Mouse (Mus musculus) thymus, postnatal 25 days (tissue): ENCODE results near the gene Aspdh.

Experiments
- DNase-seq: peaks from one replicate; pipeline ENCODE4 v3.0.0; 2022

The Aspdh gene

GRCm38 (mm10) chr7:44465111-44465510, at the start of gene Aspdh:
Gene Aspdh (plus strand): TSS chr7:44465391.
- DNase-seq: no peak

GRCm38 (mm10) chr7:44427666-44428065, 37.5 kb upstream of the Aspdh start:
- DNase-seq: no peak

- no peak for DNase-seq
Measured at GRCm38 (mm10) chr7:44428171-44428950, 36.8 kb upstream of the Aspdh start.

- no peak for DNase-seq
Measured at GRCm38 (mm10) chr7:44428968-44429521, 36.1 kb upstream of the Aspdh start, which contains the start of gene Lrrc4b. Gene Lrrc4b (plus strand): TSS chr7:44429018.

GRCm38 (mm10) chr7:44429534-44430488, 35.4 kb upstream of the Aspdh start:
- no peak for DNase-seq

- DNase-seq: no peak
Measured at GRCm38 (mm10) chr7:44432550-44432949, 32.6 kb upstream of the Aspdh start.

- DNase-seq: no peak
Measured at GRCm38 (mm10) chr7:44433371-44433770, 31.8 kb upstream of the Aspdh start.

GRCm38 (mm10) chr7:44434089-44434488, 31.1 kb upstream of the Aspdh start:
- DNase-seq: no peak

- no peak for DNase-seq
Measured at GRCm38 (mm10) chr7:44435796-44436195, 29.4 kb upstream of the Aspdh start.

- DNase-seq: no peak
Measured at GRCm38 (mm10) chr7:44436267-44436666, 28.9 kb upstream of the Aspdh start.

- no peak for DNase-seq
Measured at GRCm38 (mm10) chr7:44437188-44437587, 28.0 kb upstream of the Aspdh start.

- DNase-seq: no peak
Measured at GRCm38 (mm10) chr7:44437933-44438332, 27.3 kb upstream of the Aspdh start.

- DNase-seq: no peak
Measured at GRCm38 (mm10) chr7:44439696-44440095, 25.5 kb upstream of the Aspdh start.

- DNase-seq: no peak
Measured at GRCm38 (mm10) chr7:44440479-44440878, 24.7 kb upstream of the Aspdh start.

- no peak for DNase-seq
Measured at GRCm38 (mm10) chr7:44441180-44441579, 24.0 kb upstream of the Aspdh start.

GRCm38 (mm10) chr7:44441648-44442109, 23.5 kb upstream of the Aspdh start:
- DNase-seq: no peak

- no peak for DNase-seq
Measured at GRCm38 (mm10) chr7:44442407-44442821, 22.8 kb upstream of the Aspdh start.

- no peak for DNase-seq
Measured at GRCm38 (mm10) chr7:44443268-44444173, 21.7 kb upstream of the Aspdh start.

GRCm38 (mm10) chr7:44444886-44445527, 20.2 kb upstream of the Aspdh start:
- DNase-seq: no peak

- DNase-seq: no peak
Measured at GRCm38 (mm10) chr7:44445528-44445923, 19.7 kb upstream of the Aspdh start.

GRCm38 (mm10) chr7:44446070-44446855, 18.9 kb upstream of the Aspdh start:
- no peak for DNase-seq
